Mouse (Mus musculus): ENCODE measurements around the gene Zbtb16.

DNA sequence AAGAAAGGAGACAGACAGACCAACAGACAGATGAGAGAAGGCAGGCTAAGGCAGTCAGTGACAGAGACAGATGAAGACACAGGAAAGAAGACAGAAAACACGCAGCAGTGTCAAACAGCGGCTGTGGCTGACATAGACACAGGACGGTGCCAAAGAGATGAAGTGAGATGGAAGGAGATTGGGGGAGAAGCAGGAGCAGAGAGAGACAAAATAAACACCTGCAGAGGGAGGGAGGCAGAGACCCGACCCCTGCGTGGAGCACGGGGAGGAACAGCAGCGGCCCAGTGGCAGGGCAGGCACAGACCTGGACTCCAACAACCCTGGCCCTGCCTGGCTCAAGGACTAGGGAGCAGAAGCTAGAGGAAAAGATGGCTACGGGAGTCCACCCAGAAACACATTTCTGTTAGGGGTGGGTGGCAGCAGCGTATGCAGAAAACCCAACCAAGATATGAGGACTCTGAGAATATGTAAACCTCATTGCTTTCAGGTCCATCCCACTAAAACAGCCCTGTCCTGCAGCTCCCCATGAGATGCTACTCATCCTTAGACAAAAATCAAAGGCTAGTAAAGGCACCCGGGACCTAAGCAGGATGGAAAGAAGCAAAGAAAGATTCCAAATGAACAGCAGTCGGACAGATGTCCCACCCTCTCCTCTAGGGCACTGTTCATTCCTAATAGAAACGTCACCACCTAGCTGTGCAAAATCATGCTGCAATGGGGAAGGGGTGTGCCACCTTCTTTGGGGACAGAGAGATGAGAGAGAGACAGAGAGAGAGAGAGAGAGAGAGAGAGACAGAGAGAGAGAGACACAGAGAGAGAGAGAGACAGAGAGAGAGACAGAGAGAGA is 100.3 kb downstream of the Zbtb16 start:
- TF ChIP-seq TAL1 (IDR thresholded peaks at IDR 0.05; ENCODE audit: low read length) (no peak), GATA1 (IDR thresholded peaks at IDR 0.05; ENCODE audit: low read length) (no peak)
